Mouse (Mus musculus) kidney, adult 8-10 months (tissue): Measurements from ENCODE around the gene Yipf2.
"Not testable (repeated sequence)": the region's sequence is repeated elsewhere in the genome, so short reads cannot be mapped to it uniquely, and the experiment has no call there.

Source experiments
- DNase-seq, 2 experiments: peaks; one replicate each; pipeline ENCODE4 v3.0.0; 2022

The Yipf2 gene

GRCm38 (mm10) chr9:21555198-21555742, 37.4 kb downstream of the Yipf2 start:
- DNase-seq, result no peak

GRCm38 (mm10) chr9:21553607-21554273, 38.9 kb downstream of the Yipf2 start:
- DNase-seq, result no peak

DNA sequence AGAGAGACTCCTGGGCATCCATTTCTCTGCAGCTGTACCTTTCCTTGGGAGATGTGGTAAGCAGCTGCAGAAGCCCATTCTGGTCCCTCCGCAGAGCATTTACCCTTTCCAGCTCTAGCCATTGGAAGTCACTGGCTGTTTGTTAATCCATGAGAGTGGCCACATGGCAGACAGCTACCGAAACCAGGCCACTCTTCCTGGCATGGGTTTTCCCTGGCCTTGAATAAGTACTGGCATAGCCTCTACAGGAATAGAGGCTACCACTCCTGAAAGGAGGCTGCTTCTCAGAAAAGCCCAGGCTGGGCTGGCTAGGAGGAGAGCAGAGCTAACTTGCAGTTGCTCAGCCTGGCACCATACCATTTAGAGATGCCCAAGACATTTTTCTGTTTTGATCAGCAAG, 41.6 kb downstream of the Yipf2 start:
- no peak for DNase-seq

DNA sequence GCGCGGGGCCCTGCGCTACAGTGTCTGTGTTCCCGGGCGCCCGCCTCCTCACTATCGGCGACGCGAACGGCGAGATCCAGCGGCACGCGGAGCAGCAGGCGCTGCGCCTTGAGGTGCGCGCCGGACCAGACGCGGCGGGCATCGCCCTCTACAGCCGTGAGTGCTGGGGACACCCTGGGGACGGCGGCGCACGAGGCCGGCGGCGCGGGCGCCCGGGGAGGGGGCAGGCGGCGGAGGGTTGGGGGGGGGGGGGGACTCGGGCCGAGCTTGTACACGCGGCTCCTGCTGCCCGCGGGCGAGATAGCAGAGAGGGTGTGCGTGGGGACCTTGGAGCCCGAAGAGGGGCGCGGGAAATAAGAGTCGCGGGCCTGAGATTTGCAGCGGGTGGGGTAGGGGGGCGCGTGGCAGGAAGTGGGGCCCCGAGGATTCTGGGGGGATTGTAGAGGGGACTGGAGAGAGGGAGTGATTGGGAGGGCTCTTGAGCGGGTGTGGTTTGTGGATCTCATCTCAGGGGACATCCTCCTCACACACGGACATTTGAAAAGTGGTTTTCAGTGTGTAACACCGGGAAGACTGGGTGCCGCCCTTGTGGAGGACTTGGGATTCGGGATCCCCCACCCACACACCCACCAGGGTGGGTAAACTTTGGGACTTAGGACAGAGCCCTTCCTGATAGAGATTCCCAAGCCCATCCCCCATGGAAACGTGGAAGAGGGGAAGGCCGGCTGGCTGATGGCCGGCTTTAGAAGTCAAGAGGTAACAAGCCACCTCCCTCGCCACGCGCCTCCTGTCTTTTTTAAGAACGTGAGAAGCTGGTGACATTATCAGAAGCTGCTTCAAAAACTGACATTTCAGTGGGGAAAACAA, 45.3 kb downstream of the Yipf2 start:
- peak; percentile 52 to 56 for DNase-seq

DNA sequence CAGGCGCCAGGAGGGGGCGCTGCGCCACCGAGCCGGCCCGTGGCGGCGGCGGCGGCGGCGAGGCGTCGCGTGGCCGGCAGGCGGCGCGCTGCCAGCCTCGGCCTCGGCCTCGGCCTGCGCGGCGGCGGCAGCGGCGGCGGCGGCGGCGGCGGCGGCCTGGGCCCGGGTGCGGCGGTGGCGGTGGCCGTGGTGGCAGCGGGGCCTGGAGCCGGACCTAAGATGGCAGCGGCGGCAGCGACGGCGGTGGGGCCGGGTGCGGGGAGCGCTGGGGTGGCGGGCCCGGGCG, 45.9 kb downstream of the Yipf2 start, which contains the start of gene Carm1:
Carm1 (plus strand) TSS at position 106 of the 286 bp plus-strand sequence.
- peak in 1 of 2 experiments; percentile 55 for DNase-seq

DNA sequence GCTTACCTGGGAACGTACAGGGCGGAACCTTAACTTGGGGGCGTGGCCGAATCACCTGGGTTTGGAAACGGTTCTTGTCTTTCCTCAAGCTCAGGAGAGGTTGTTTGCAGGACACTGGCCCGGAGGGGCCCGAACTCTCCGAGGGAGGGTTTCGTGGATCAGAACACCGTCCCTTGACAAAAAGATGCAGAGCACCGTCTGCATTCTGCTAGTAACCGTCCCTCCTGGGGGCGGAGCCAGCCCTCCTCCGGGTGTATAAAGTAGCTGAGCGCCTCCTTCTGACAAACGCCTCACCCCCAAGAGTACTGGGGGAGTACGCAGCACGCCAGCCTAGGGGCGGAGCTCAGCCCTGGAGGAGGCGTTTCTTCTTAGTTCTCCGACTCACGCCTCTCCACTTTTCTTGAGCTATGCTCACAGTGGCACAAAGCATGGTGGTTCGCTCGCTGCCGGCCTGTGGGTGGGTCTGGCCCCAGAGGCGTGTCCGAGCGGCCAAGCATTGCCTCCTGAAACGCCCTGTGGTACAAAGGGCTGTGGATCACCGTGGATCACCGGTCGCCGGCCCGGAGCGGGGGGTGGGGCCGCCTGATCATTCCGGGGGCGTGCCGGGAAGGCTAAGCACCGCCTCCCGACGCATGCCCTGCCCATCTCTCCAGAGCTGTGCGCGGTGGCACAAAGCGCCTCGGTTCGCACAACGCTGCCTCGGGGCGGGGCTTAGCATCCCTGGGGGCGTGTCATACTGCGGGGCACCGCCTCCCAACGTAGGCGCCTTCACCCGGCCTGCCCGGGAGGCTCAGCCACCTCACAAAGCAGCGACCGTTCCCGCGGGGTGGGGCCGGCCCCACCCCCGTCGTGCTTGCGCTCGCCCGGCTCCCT, 46.5 kb downstream of the Yipf2 start:
- peak; percentile 99 to 100 for DNase-seq

DNA sequence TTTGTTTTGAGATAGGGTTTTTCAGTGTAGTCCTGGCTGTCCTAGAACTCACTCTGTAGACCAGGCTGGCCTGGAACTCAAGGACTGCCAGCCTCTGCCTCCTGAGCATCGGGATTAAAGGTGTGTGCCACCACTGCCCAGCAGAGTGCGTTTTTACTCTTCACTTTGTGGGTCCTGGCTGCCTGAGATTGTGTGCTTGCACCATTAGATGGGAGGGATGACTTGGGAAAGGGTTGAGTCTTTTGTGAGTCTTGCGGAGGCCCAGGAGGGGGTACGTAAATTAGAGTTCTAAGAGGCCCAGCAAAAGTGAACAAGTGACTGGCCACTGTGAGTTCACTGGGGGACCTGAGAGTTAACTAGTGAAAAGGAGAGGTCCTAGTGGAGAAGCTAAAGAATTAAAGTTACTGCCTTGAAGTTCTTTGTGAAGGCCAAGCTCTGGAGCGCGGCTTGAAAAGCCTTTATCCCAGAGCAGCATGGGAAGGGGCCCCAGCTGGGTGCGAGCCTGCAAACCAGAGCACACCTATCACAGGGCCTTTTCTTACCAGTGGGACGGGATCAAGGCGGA, 47.2 kb downstream of the Yipf2 start:
- DNase-seq, result no peak

GRCm38 (mm10) chr9:21542001-21542400, 50.6 kb downstream of the Yipf2 start:
- not testable (repeated sequence) for DNase-seq

GRCm38 (mm10) chr9:21539981-21540753, 52.5 kb downstream of the Yipf2 start:
- no peak for DNase-seq
